Mouse (Mus musculus) megakaryocyte, embryonic 14.5 days (primary cell): ENCODE data around the gene Gm36079.
"Not testable (repeated sequence)": the region's sequence is repeated elsewhere in the genome, so short reads cannot be mapped to it uniquely, and the experiment has no call there.

ENCODE experiments used
- FLI1 ChIP-seq: IDR thresholded peaks from 2 replicates; pipeline ENCODE4 v1.6.1; 2012; ENCODE audit warnings: low read length, inconsistent platforms, mixed read lengths
- GATA1 ChIP-seq: IDR thresholded peaks from 3 replicates; pipeline ENCODE4 v1.6.1; 2012; ENCODE audit warnings: mixed read lengths, low read length, inconsistent platforms, borderline replicate concordance

DNA sequence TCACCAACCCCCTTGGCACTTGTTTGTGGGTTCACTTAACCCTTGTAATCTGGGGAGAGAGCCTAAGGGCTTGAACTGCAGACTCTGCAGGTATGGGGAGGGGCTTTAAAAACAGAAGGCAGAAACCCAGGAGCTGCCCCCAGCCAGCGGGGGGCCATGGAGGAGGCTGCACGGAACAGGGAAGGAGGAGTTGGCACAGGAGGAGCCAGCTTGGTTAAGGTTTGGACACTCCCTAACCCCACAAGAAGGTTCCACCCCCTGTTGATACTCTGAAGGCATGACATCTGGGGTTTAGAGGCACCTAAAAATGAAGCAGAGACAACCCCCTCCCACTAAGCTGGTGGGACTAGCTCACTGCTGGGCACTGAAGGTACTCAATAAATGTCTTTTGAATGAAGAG lies 12.8 kb downstream of the Gm36079 start:
- TF ChIP-seq GATA1, FLI1: not testable (repeated sequence)
